In the genomic region with DNA sequence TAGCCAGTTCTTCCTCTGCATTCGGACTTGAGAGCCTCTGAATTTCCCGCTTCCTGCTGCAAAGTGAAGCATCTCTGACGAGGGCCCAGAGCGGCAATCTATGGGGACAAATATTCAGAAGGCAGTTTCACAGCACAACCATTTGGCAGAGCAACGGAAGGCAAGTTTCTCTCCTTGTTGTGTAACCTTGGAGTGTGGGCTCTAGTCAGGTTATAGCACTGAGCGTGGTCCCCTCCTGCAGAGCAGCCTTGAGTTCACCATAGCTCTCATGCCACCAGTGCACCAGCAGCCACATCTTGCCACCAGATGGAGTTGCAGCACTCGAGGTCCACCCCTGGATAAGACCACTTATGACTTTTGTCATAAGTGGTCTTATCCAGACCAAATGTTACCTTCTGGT, we compare ENCODE assay signal across 22 mouse cellular contexts. TPM values are rescaled to one million over a fixed set of nuclear protein-coding genes. Genes with fewer than 3 reads are reported as not detected.
A peak's percentile ranks its signal among the peaks of the same experiment; 100 is the strongest.
DNase-seq lines count a peak whose midpoint lies in the region; ATAC-seq and TF ChIP-seq lines count a peak whose summit lies in the region.
"Had no signal": no experiment of that assay in that cellular context is flagged by ENCODE, and none has a peak within 500 bp of the region (broad histone marks: within the 10 kb centered on the region; RNA-seq: fewer than 3 reads in every experiment).

No protein-coding gene starts in this region.

- H3K9ac ChIP-seq in lung, embryonic 14.5 days: no peak overlapping the region
- no peak overlapping the region for H3K9ac ChIP-seq in CH12.LX (ENCODE audit: insufficient read depth, low read depth)
- H3K9ac ChIP-seq: liver, postnatal 0 days had no signal

- no peaks in the 10 kb centered on the region for H3K27me3 ChIP-seq in lung, embryonic 14.5 days (ENCODE audit: insufficient read depth, low read length)
- H3K27me3 ChIP-seq in CH12.LX (replicated peaks): no peaks in the 10 kb centered on the region
- H3K27me3 ChIP-seq: forebrain, embryonic 15.5 days had no signal

- H3K27ac ChIP-seq in lung, embryonic 14.5 days (ENCODE audit: low read depth): no peak overlapping the region
- H3K27ac ChIP-seq in CH12.LX (ENCODE audit: insufficient read depth, low read depth): no peak overlapping the region
- H3K27ac ChIP-seq: forebrain, embryonic 15.5 days; macrophage had no signal

- H3K9me3 ChIP-seq in lung, embryonic 14.5 days (ENCODE audit: low read depth, low read length): no peaks in the 10 kb centered on the region
- no peaks in the 10 kb centered on the region for H3K9me3 ChIP-seq in CH12.LX (replicated peaks; ENCODE audit: low read length)
- H3K9me3 ChIP-seq: forebrain, embryonic 15.5 days had no signal

- peak; percentile 31 for TF ChIP-seq CTCF in lung, embryonic 14.5 days (IDR thresholded peaks at IDR 0.05; ENCODE audit: low read depth)
- TF ChIP-seq CTCF in CH12.LX (conservative IDR thresholded peaks at IDR 0.05 in 1 of 2, IDR thresholded peaks at IDR 0.05 in 1 of 2; ENCODE audit: low read depth in 2 of 2, low read length in 2 of 2): peak in 1 of 2 experiments; percentile 33; a peak in 2 of 4 replicates

- peaks cover 23% of the 10 kb centered on the region for H3K79me2 ChIP-seq in CH12.LX (replicated peaks; ENCODE audit: control insufficient read depth, extremely low read depth, insufficient read depth, poor library complexity, severe bottlenecking)

- in situ Hi-C loops in CH12.LX (cut with MboI; ENCODE audit: low pct_ligation_motif_present, low pct_unique_long_range_greater_than_20kb, low sequenced_read_pairs): no loop called here

- H3K4me1 ChIP-seq in lung, embryonic 14.5 days (ENCODE audit: insufficient read depth): peaks cover 5% of the 10 kb centered on the region; the same call in 1 of the 2 replicates
- peaks cover 7 to 19% of the 10 kb centered on the region in 2 experiments; a peak in 3 of 4 replicates for H3K4me1 ChIP-seq in CH12.LX (ENCODE audit: control insufficient read depth in 1 of 2, insufficient read depth in 2 of 2)

- dilution Hi-C loops in CH12.LX (cut with MboI; ENCODE audit: extremely low pct_ligation_motif_present, extremely low pct_unique_long_range_greater_than_20kb, low sequenced_read_pairs): no loop called here

- TF ChIP-seq POLR2A in CH12.LX (IDR thresholded peaks at IDR 0.05; ENCODE audit: low read depth, low read length): no peak

- 78% methylated on average over 7 of the region's 7 CpGs for WGBS in lung, embryonic 14.5 days

- no peak for ATAC-seq in lung, embryonic 14.5 days (ENCODE audit: insufficient read depth)
- ATAC-seq: forebrain, embryonic 15.5 days; liver, postnatal 0 days had no signal

- no peak overlapping the region for H3K4me3 ChIP-seq in lung, embryonic 14.5 days (ENCODE audit: low read depth, low read length)
- no peak overlapping the region for H3K4me3 ChIP-seq in CH12.LX (replicated peaks in 1 of 3; ENCODE audit: low read depth in 2 of 3, low read length in 2 of 3, poor library complexity in 1 of 3)
- H3K4me3 ChIP-seq: gastrocnemius, adult 2 months had no signal

- DNase-seq in heart, adult 11 months: peak; percentile 82
- no peak for DNase-seq in heart, postnatal 4 days
- peak; percentile 24 for DNase-seq in lung, embryonic 14.5 days
- DNase-seq in lung, adult 18-20 months: no peak
- DNase-seq in CH12.LX (ENCODE audit: extremely low read depth): no peak
- peak; percentile 44 for DNase-seq in ES-CJ7 (ENCODE audit: low read depth, low spot score)
- DNase-seq in spleen, adult 18-20 months: no peak
- DNase-seq: adrenal gland, postnatal 25 days; gastrocnemius, adult 2 months; heart, adult 18-20 months; kidney, adult 11 months; liver, postnatal 0 days; thymus, adult 2 months had no signal

- H3K4me2 ChIP-seq in lung, embryonic 14.5 days: 0 out of 2 replicates have a peak overlapping the region, but pooled peaks have one; percentile 7
- no peak overlapping the region for H3K4me2 ChIP-seq in CH12.LX (ENCODE audit: insufficient read depth, low read depth, poor library complexity, severe bottlenecking)
- H3K4me2 ChIP-seq: midbrain, embryonic 11.5 days had no signal

- TF ChIP-seq RAD21 in CH12.LX (IDR thresholded peaks at IDR 0.05; ENCODE audit: low read depth, low read length): no peak

- no peak for TF ChIP-seq EP300 in CH12.LX (IDR thresholded peaks at IDR 0.05; ENCODE audit: low read length)

- peaks cover 20% of the 10 kb centered on the region for H3K36me3 ChIP-seq in lung, embryonic 14.5 days (ENCODE audit: insufficient read depth)
- H3K36me3 ChIP-seq in CH12.LX (replicated peaks in 1 of 2; ENCODE audit: control insufficient read depth in 1 of 2, insufficient read depth in 1 of 2, low read length in 1 of 2): peaks cover 13 to 20% of the 10 kb centered on the region in 2 experiments

TF ChIP-seq in CH12.LX, 34 proteins besides CTCF, POLR2A, EP300 and RAD21:
- no peak for TF ChIP-seq MEF2A (IDR thresholded peaks at IDR 0.05; ENCODE audit: borderline replicate concordance, low read depth, low read length)
- no peak for TF ChIP-seq TCF12 (IDR thresholded peaks at IDR 0.05; ENCODE audit: low read depth, low read length)
- TF ChIP-seq SMC3 (IDR thresholded peaks at IDR 0.05; ENCODE audit: low read depth, low read length): peak; percentile 12; the same call in 1 of the 2 replicates

RNA-seq across cellular contexts. Expression of gene Clpp, which starts 1.7 kb away (rescaled TPM):
- total RNA-seq in heart, postnatal 4 days (2021): 10 to 100 TPM; 55.1 to 60.7 TPM
- polyA plus RNA-seq in lung, embryonic 14.5 days (2014; fragmentation: Nextera tagmentation; extraction: Ambion mirVana): 146 and 158 TPM in 2 replicates
- 166 and 169 TPM in 2 replicates for total RNA-seq in CH12.LX (2012; rRNA removed)
- total RNA-seq in CH12.LX (2014; rRNA removed): 114 and 120 TPM in 2 replicates
- polyA plus RNA-seq in CH12.LX (2012; ENCODE audit: insufficient read length, low read depth): 115 and 117 TPM in 2 replicates

RNA-seq across cellular contexts. Expression of gene Acer1, which starts 6.5 kb away (rescaled TPM):
- total RNA-seq in heart, postnatal 4 days (2021): not detected
- not detected in 2 replicates for polyA plus RNA-seq in lung, embryonic 14.5 days (2014; fragmentation: Nextera tagmentation; extraction: Ambion mirVana)
- total RNA-seq in CH12.LX (2012; rRNA removed) (not detected in 2 replicates), CH12.LX (2014; rRNA removed) (not detected in 2 replicates)
- polyA plus RNA-seq in CH12.LX (2012; ENCODE audit: insufficient read length, low read depth): not detected in 2 replicates
- total RNA-seq: gastrocnemius, adult 2 months; heart, adult 18-20 months; layer of hippocampus, postnatal 14 days; left cerebral cortex, postnatal 14 days had no signal
- polyA plus RNA-seq: forebrain, embryonic 15.5 days; heart, postnatal 0 days; hindbrain, embryonic 14.5 days; liver, postnatal 0 days; macrophage; midbrain, embryonic 11.5 days; neural tube, embryonic 14.5 days had no signal

RNA-seq across cellular contexts. Expression of gene Alkbh7, which starts 8.7 kb away (rescaled TPM):
- 10 to 100 TPM; 42.3 to 49.3 TPM for total RNA-seq in heart, postnatal 4 days (2021)
- 39.0 and 39.8 TPM in 2 replicates for polyA plus RNA-seq in lung, embryonic 14.5 days (2014; fragmentation: Nextera tagmentation; extraction: Ambion mirVana)
- 40.0 and 51.8 TPM in 2 replicates for total RNA-seq in CH12.LX (2012; rRNA removed)
- total RNA-seq in CH12.LX (2014; rRNA removed): 32.6 and 35.4 TPM in 2 replicates
- 21.2 and 21.8 TPM in 2 replicates for polyA plus RNA-seq in CH12.LX (2012; ENCODE audit: insufficient read length, low read depth)

RNA-seq across cellular contexts. Expression of gene Pspn, which starts 11.4 kb away (rescaled TPM):
- not detected for total RNA-seq in heart, postnatal 4 days (2021)
- 0.46 and 1.0 TPM in 2 replicates for polyA plus RNA-seq in lung, embryonic 14.5 days (2014; fragmentation: Nextera tagmentation; extraction: Ambion mirVana)
- total RNA-seq in CH12.LX (2012; rRNA removed) (0.34 TPM in 1 of 2 replicates, not detected in the other), CH12.LX (2014; rRNA removed) (not detected in 2 replicates)
- 0.69 TPM in 1 of 2 replicates, not detected in the other for polyA plus RNA-seq in CH12.LX (2012; ENCODE audit: insufficient read length, low read depth)
- total RNA-seq: gastrocnemius, adult 2 months; heart, adult 18-20 months; layer of hippocampus, postnatal 14 days; left cerebral cortex, postnatal 14 days had no signal
- polyA plus RNA-seq: limb, embryonic 14.5 days; liver, postnatal 0 days; macrophage; neural tube, embryonic 14.5 days; thymus, adult 2 months had no signal

RNA-seq across cellular contexts. Expression of gene Gtf2f1, which starts 22.6 kb away (rescaled TPM):
- 10 to 100 TPM; 36.0 to 36.9 TPM for total RNA-seq in heart, postnatal 4 days (2021)
- 53.2 and 60.2 TPM in 2 replicates for polyA plus RNA-seq in lung, embryonic 14.5 days (2014; fragmentation: Nextera tagmentation; extraction: Ambion mirVana)
- total RNA-seq in CH12.LX (2012; rRNA removed) (80.4 and 97.6 TPM in 2 replicates), CH12.LX (2014; rRNA removed) (50.5 and 54.2 TPM in 2 replicates)
- polyA plus RNA-seq in CH12.LX (2012; ENCODE audit: insufficient read length, low read depth): 109 and 148 TPM in 2 replicates

Comparison
In these comparisons a context has a peak if more than half of its experiments do, and no peak if none do; other contexts are left out.
1. DNase-seq: peak in heart, adult 11 months (single experiment), lung, embryonic 14.5 days (single experiment) and ES-CJ7 (single experiment); none in heart, postnatal 4 days (single experiment), lung, adult 18-20 months (0 of 2), CH12.LX (single experiment) and spleen, adult 18-20 months (0 of 2).